Mouse (Mus musculus) v-Abl transformed pro-B cells (cell line): ENCODE measurements around the gene Avpi1.
"Not testable (repeated sequence)": the region's sequence is repeated elsewhere in the genome, so short reads cannot be mapped to it uniquely, and the experiment has no call there.

Source experiments
- in situ Hi-C, 2 experiments: fragments of 400-800 bp; cut with MboI; formaldehyde crosslinking; loops; one replicate each; pipeline ENCODE4 v1.15.1; 2025; ENCODE audit not compliant: unreplicated experiment in 2 of 2

Avpi1 gene

GRCm38 (mm10) chr19:42118596-42118995, 10.3 kb downstream of the Avpi1 start:
- in situ Hi-C loops = no loop called here

- in situ Hi-C loops = no loop called here
Observed at GRCm38 (mm10) chr19:42118142-42118541, 10.7 kb downstream of the Avpi1 start.

- in situ Hi-C loops = no loop called here
Observed at GRCm38 (mm10) chr19:42115783-42116335, 13.0 kb downstream of the Avpi1 start.

GRCm38 (mm10) chr19:42104681-42105080, 24.2 kb downstream of the Avpi1 start:
- in situ Hi-C loops = no loop called here

GRCm38 (mm10) chr19:42099406-42099805, 29.5 kb downstream of the Avpi1 start:
- in situ Hi-C loops = no loop called here

GRCm38 (mm10) chr19:42090637-42091141, 38.2 kb downstream of the Avpi1 start:
- in situ Hi-C loops = no loop called here

GRCm38 (mm10) chr19:42089748-42090595, 38.9 kb downstream of the Avpi1 start, which contains the start of gene Pi4k2a:
Gene Pi4k2a, plus strand, starts transcription at chr19:42090470.
- in situ Hi-C loops = no loop called here

GRCm38 (mm10) chr19:42089103-42089747, 39.6 kb downstream of the Avpi1 start:
- in situ Hi-C loops = no loop called here

- in situ Hi-C loops = no loop called here
Observed at GRCm38 (mm10) chr19:42086166-42086565, 42.7 kb downstream of the Avpi1 start, which contains the start of gene Morn4. Gene Morn4, minus strand, starts transcription at chr19:42086357.

- in situ Hi-C loops = no loop called here
Observed at GRCm38 (mm10) chr19:42085690-42086089, 43.2 kb downstream of the Avpi1 start.

GRCm38 (mm10) chr19:42081613-42082012, 47.2 kb downstream of the Avpi1 start:
- in situ Hi-C loops = not testable (repeated sequence)

- in situ Hi-C loops = no loop called here
Observed at GRCm38 (mm10) chr19:42080469-42080868, 48.4 kb downstream of the Avpi1 start.

- in situ Hi-C loops = no loop called here
Observed at GRCm38 (mm10) chr19:42079950-42080349, 48.9 kb downstream of the Avpi1 start.

GRCm38 (mm10) chr19:42079006-42079405, 49.9 kb downstream of the Avpi1 start:
- in situ Hi-C loops = no loop called here

- in situ Hi-C loops = no loop called here
Observed at GRCm38 (mm10) chr19:42078566-42078965, 50.3 kb downstream of the Avpi1 start.

GRCm38 (mm10) chr19:42075992-42076391, 52.9 kb downstream of the Avpi1 start:
- in situ Hi-C loops = no loop called here

GRCm38 (mm10) chr19:42075051-42075450, 53.8 kb downstream of the Avpi1 start:
- in situ Hi-C loops = no loop called here
